Comparison of ENCODE assay signal across 21 mouse cellular contexts in genomic region chr10:58233740-58234121, GRCm38 (mm10). TPM values are rescaled to one million over a fixed set of nuclear protein-coding genes. Genes with fewer than 3 reads are reported as not detected.
DNase-seq lines count a peak whose midpoint lies in the region; ATAC-seq and TF ChIP-seq lines count a peak whose summit lies in the region.
"Not testable (repeated sequence)": the region's sequence is repeated elsewhere in the genome, so short reads cannot be mapped to it uniquely, and the experiment has no call there.
"Had no signal": no experiment of that assay in that cellular context is flagged by ENCODE, and none has a peak within 500 bp of the region (broad histone marks: within the 10 kb centered on the region; RNA-seq: fewer than 3 reads in every experiment).

No protein-coding gene starts in this region.

- not testable (repeated sequence) for TF ChIP-seq CTCF in kidney, adult 2 months (conservative IDR thresholded peaks at IDR 0.05; ENCODE audit: insufficient read depth, insufficient read length, low read depth, low read length)

- peak; percentile 92 for DNase-seq in heart, adult 11 months
- peak; percentile 30 for DNase-seq in kidney, adult 2 months
- DNase-seq in limb, embryonic 10.5 days (ENCODE audit: low spot score) = peak; percentile 28
- DNase-seq in lung, postnatal 25 days (ENCODE audit: low spot score) = peak; percentile 15
- peak; percentile 61 for DNase-seq in testis, postnatal 10 days (ENCODE audit: low spot score)

- not testable (repeated sequence) for H3K4me3 ChIP-seq in kidney, adult 2 months (ENCODE audit: insufficient read depth, low read depth, low read length); limb, embryonic 10.5 days; neural tube, embryonic 15.5 days (replicated peaks)

- H3K4me1 ChIP-seq in kidney, adult 2 months (ENCODE audit: control insufficient read depth, insufficient read depth, low read length); limb, embryonic 10.5 days; neural tube, embryonic 15.5 days: not testable (repeated sequence)

- not testable (repeated sequence) for H3K4me2 ChIP-seq in neural tube, embryonic 15.5 days

- peak; percentile 22 for ATAC-seq in neural tube, embryonic 15.5 days (ENCODE audit: low FRiP score)

- H3K27ac ChIP-seq in kidney, adult 2 months (ENCODE audit: insufficient read depth, low read depth, low read length); limb, embryonic 10.5 days; neural tube, embryonic 15.5 days (replicated peaks): not testable (repeated sequence)

- H3K27me3 ChIP-seq in kidney, adult 2 months (replicated peaks; ENCODE audit: control insufficient read depth, insufficient read depth, low read length); limb, embryonic 10.5 days (ENCODE audit: low read depth, poor library complexity, severe bottlenecking); neural tube, embryonic 15.5 days (replicated peaks): not testable (repeated sequence)

- TF ChIP-seq POLR2A in kidney, adult 2 months (IDR thresholded peaks at IDR 0.05; ENCODE audit: low read depth, low read length) = not testable (repeated sequence)

- not testable (repeated sequence) for H3K36me3 ChIP-seq in kidney, adult 2 months (ENCODE audit: control insufficient read depth, insufficient read depth, low read length); limb, embryonic 10.5 days; neural tube, embryonic 15.5 days

- not testable (repeated sequence) for H3K9ac ChIP-seq in neural tube, embryonic 15.5 days (replicated peaks)

- H3K9me3 ChIP-seq in limb, embryonic 10.5 days (replicated peaks) = peaks cover 15% of the 10 kb centered on the region
- H3K9me3 ChIP-seq in neural tube, embryonic 15.5 days (replicated peaks) = peaks cover 18% of the 10 kb centered on the region

RNA-seq across cellular contexts. Expression of gene Duxf3, which starts 1.3 kb away (rescaled TPM):
- not detected in 2 replicates for polyA plus RNA-seq in kidney, adult 2 months (2012; rRNA removed)
- polyA plus RNA-seq in limb, embryonic 10.5 days (2016; fragmentation: Nextera tagmentation; extraction: Ambion mirVana) = not detected in 2 replicates
- polyA plus RNA-seq in neural tube, embryonic 15.5 days (2015; fragmentation: Nextera tagmentation; extraction: Ambion mirVana) = not detected in 2 replicates
- polyA plus RNA-seq: brain, embryonic 14.5 days; C2C12; embryonic facial prominence, embryonic 10.5 days; embryonic facial prominence, embryonic 13.5 days; erythroblast, embryonic 14.5 days; forebrain, embryonic 13.5 days; forebrain, embryonic 16.5 days; heart, embryonic 11.5 days; hindbrain, embryonic 11.5 days; hindbrain, embryonic 14.5 days; hindbrain, postnatal 0 days had no signal

RNA-seq across cellular contexts. Expression of gene Gm4981, which starts 2.8 kb away (rescaled TPM):
- polyA plus RNA-seq in kidney, adult 2 months (2012; rRNA removed) = not detected in 2 replicates
- polyA plus RNA-seq in limb, embryonic 10.5 days (2016; fragmentation: Nextera tagmentation; extraction: Ambion mirVana) = not detected in 2 replicates
- not detected in 2 replicates for polyA plus RNA-seq in neural tube, embryonic 15.5 days (2015; fragmentation: Nextera tagmentation; extraction: Ambion mirVana)
- polyA plus RNA-seq: activated CD4-positive, CD25-positive, alpha-beta regulatory T cell, adult 4 months; brain, embryonic 14.5 days; C2C12; CD4-positive, CD25-positive, alpha-beta regulatory T cell, adult 4 months; embryonic facial prominence, embryonic 10.5 days; embryonic facial prominence, embryonic 13.5 days; erythroblast, embryonic 14.5 days; forebrain, embryonic 13.5 days; forebrain, embryonic 16.5 days; heart, embryonic 11.5 days; heart, embryonic 16.5 days; hindbrain, embryonic 11.5 days; hindbrain, embryonic 14.5 days; hindbrain, postnatal 0 days had no signal

RNA-seq across cellular contexts. Expression of gene AW822073, which starts 9.0 kb away (rescaled TPM):
- polyA plus RNA-seq in kidney, adult 2 months (2012; rRNA removed) = not detected in 2 replicates
- not detected in 2 replicates for polyA plus RNA-seq in limb, embryonic 10.5 days (2016; fragmentation: Nextera tagmentation; extraction: Ambion mirVana)
- not detected in 2 replicates for polyA plus RNA-seq in neural tube, embryonic 15.5 days (2015; fragmentation: Nextera tagmentation; extraction: Ambion mirVana)
- polyA plus RNA-seq: activated CD4-positive, CD25-positive, alpha-beta regulatory T cell, adult 4 months; brain, embryonic 14.5 days; C2C12; CD4-positive, CD25-positive, alpha-beta regulatory T cell, adult 4 months; cortical plate, adult 2 months; embryonic facial prominence, embryonic 10.5 days; embryonic facial prominence, embryonic 13.5 days; erythroblast, embryonic 14.5 days; forebrain, embryonic 13.5 days; forebrain, embryonic 16.5 days; heart, embryonic 11.5 days; heart, embryonic 16.5 days; hindbrain, embryonic 11.5 days; hindbrain, embryonic 14.5 days; hindbrain, postnatal 0 days had no signal

RNA-seq across cellular contexts. Expression of gene Gcc2, which starts 21.6 kb away (rescaled TPM):
- 11.3 and 13.0 TPM in 2 replicates for polyA plus RNA-seq in kidney, adult 2 months (2012; rRNA removed)
- 45.4 and 61.4 TPM in 2 replicates for polyA plus RNA-seq in limb, embryonic 10.5 days (2016; fragmentation: Nextera tagmentation; extraction: Ambion mirVana)
- polyA plus RNA-seq in neural tube, embryonic 15.5 days (2015; fragmentation: Nextera tagmentation; extraction: Ambion mirVana) = 82.3 and 82.5 TPM in 2 replicates

Comparison
In these comparisons a context has a peak if more than half of its experiments do, and no peak if none do; other contexts are left out.
1. DNase-seq: peak in every context shown above with its lines; median percentile 92 in heart, adult 11 months; 61 in testis, postnatal 10 days; 30 in kidney, adult 2 months; 28 in limb, embryonic 10.5 days; 15 in lung, postnatal 25 days.